Mouse (Mus musculus) hindlimb bud, embryonic 11.5 days (tissue): Measurements from ENCODE around the gene Rdh9.

Source experiments
- DNase-seq: peaks from one replicate; pipeline ENCODE4 v3.0.0-alpha.2; 2012; ENCODE audit warnings: low read depth, low spot score; ENCODE audit errors: extremely low spot score

Gene Rdh9

GRCm38 (mm10) chr10:127838539-127838938, 62.4 kb downstream of the Rdh9 start:
- DNase-seq, result no peak

GRCm38 (mm10) chr10:127840776-127841175, 64.6 kb downstream of the Rdh9 start:
- DNase-seq, result no peak
